Mouse (Mus musculus) heart, postnatal 0 days (tissue): Measurements from ENCODE around the gene Ap3b2. TPM values are rescaled to one million over a fixed set of nuclear protein-coding genes. Genes with fewer than 3 reads are reported as not detected.

Experiments used
- ATAC-seq: fragments of 200-750 bp; cut with Nextera tagmentation; 2 replicates; pipeline ENCODE4 v1.8.0; 2017; ENCODE audit warnings: low read depth, moderate number of reproducible peaks, moderate library complexity; ENCODE audit not compliant: insufficient read depth
- DNase-seq: peaks from one replicate; pipeline ENCODE4 v3.0.0-alpha.2; 2016; ENCODE audit warnings: low spot score
- H3K27ac ChIP-seq: fragments of 300-500 bp; sonication (generic); 2 replicates; pipeline ENCODE4 v1.5.1; 2014; ENCODE audit warnings: low read depth, mild to moderate bottlenecking
- H3K27me3 ChIP-seq: fragments of 300-500 bp; sonication (generic); 2 replicates; pipeline ENCODE4 v1.6.1; 2014; ENCODE audit warnings: low read length, mixed read lengths; ENCODE audit not compliant: control insufficient read depth, insufficient read depth
- H3K36me3 ChIP-seq: fragments of 300-500 bp; sonication (generic); replicated peaks from 2 replicates; pipeline ENCODE4 v1.6.1; 2014; ENCODE audit warnings: low read length, mixed read lengths; ENCODE audit not compliant: control insufficient read depth, insufficient read depth
- H3K4me1 ChIP-seq: fragments of 300-500 bp; sonication (generic); 2 replicates; pipeline ENCODE4 v1.6.1; 2014; ENCODE audit warnings: antibody characterized with exemption; ENCODE audit not compliant: control insufficient read depth, insufficient read depth
- H3K4me2 ChIP-seq: fragments of 300-500 bp; sonication (generic); 2 replicates; pipeline ENCODE4 v1.6.1; 2014; ENCODE audit warnings: low read depth, mild to moderate bottlenecking, low read length, moderate library complexity
- H3K4me3 ChIP-seq: fragments of 300-500 bp; sonication (generic); 2 replicates; pipeline ENCODE4 v1.5.1; 2014; ENCODE audit warnings: low read depth, low read length
- H3K9ac ChIP-seq: fragments of 300-500 bp; sonication (generic); replicated peaks from 2 replicates; pipeline ENCODE4 v1.6.1; 2014; ENCODE audit warnings: low read depth, low read length, mixed read lengths
- H3K9me3 ChIP-seq: fragments of 300-500 bp; sonication (generic); replicated peaks from 2 replicates; pipeline ENCODE4 v1.6.1; 2016; ENCODE audit warnings: low read length; ENCODE audit not compliant: control insufficient read depth
- CTCF ChIP-seq: IDR thresholded peaks from 2 replicates; pipeline ENCODE4 v1.5.1; 2016; ENCODE audit warnings: antibody characterized with exemption, control low read depth, low read depth
- EP300 ChIP-seq: IDR thresholded peaks from 2 replicates; pipeline ENCODE4 v1.6.1; 2016; ENCODE audit warnings: antibody characterized with exemption, low read depth
- whole genome bisulfite sequencing: fragments of 180-500 bp; shearing (Covaris S2); extraction: QIAGEN DNeasy Blood & Tissue Kit; methylation state at CpG from one replicate; pipeline ENCODE4 v1.1.7; 2014; 5-methylcytosine and 5-hydroxymethylcytosine counted together
- polyA plus RNA-seq: library from polyadenylated mRNA; unstranded; fragments of >200 nt; fragmentation: Nextera tagmentation; extraction: Ambion mirVana; gene quantifications from 2 replicates; pipeline ENCODE4 v1.2.1, GENCODE M21; 2015
- total RNA-seq: library from RNA; depleted of rRNA; stranded (reverse); fragments of >200 nt; gene quantifications from 2 replicates; pipeline ENCODE4 v1.2.3, GENCODE M21; 2014; ENCODE audit warnings: low replicate concordance

Gene Ap3b2
- total and polyA plus RNA-seq, 2 experiments from 2014 or later: 0.40 TPM; not detected in 1

- peak; percentile 95 for ATAC-seq
- peak overlapping the region; percentile 94 for H3K27ac ChIP-seq
- DNase-seq: peak; percentile 94
- peak overlapping the region; percentile 71 for H3K4me2 ChIP-seq
- H3K4me3 ChIP-seq: peak overlapping the region; percentile 67
- H3K9me3 ChIP-seq: no peaks in the 10 kb centered on the region
- H3K27me3 ChIP-seq: no peaks in the 10 kb centered on the region
- peak overlapping the region; percentile 57 for H3K9ac ChIP-seq
- under 1% methylated on average over 31 of the region's 31 CpGs for WGBS
- TF ChIP-seq CTCF: peak; percentile 41
- no peak for TF ChIP-seq EP300
- peaks cover 9% of the 10 kb centered on the region; the same call in 1 of the 2 replicates for H3K36me3 ChIP-seq
- peaks cover 15% of the 10 kb centered on the region for H3K4me1 ChIP-seq
Measured at GRCm38 (mm10) chr7:81523008-81523662, 29.4 kb upstream of the Ap3b2 start.

- TF ChIP-seq EP300: no peak
- 0 out of 2 replicates have a peak, but pooled peaks have one; percentile 8 for TF ChIP-seq CTCF
- no peaks in the 10 kb centered on the region for H3K4me1 ChIP-seq
- H3K9ac ChIP-seq: no peak overlapping the region
- ATAC-seq (no peak), DNase-seq (no peak)
- H3K36me3 ChIP-seq: no peaks in the 10 kb centered on the region
- no peaks in the 10 kb centered on the region for H3K27me3 ChIP-seq
- no peaks in the 10 kb centered on the region for H3K9me3 ChIP-seq
- no peak overlapping the region for H3K4me2 ChIP-seq
- H3K27ac ChIP-seq: no peak overlapping the region
- H3K4me3 ChIP-seq: no peak overlapping the region
- WGBS: 59% methylated on average over 6 of the region's 6 CpGs
Measured at GRCm38 (mm10) chr7:81516154-81517030, 22.7 kb upstream of the Ap3b2 start.

GRCm38 (mm10) chr7:81514906-81515590 lies 21.3 kb upstream of the Ap3b2 start:
- no peaks in the 10 kb centered on the region for H3K4me1 ChIP-seq
- H3K4me2 ChIP-seq: no peak overlapping the region
- DNase-seq (no peak), ATAC-seq (no peak)
- no peak overlapping the region for H3K27ac ChIP-seq
- no peak overlapping the region for H3K9ac ChIP-seq
- 47% methylated on average over 13 of the region's 13 CpGs for WGBS
- H3K27me3 ChIP-seq: no peaks in the 10 kb centered on the region
- TF ChIP-seq CTCF (no peak), EP300 (no peak)
- H3K36me3 ChIP-seq: no peaks in the 10 kb centered on the region
- H3K9me3 ChIP-seq: no peaks in the 10 kb centered on the region
- H3K4me3 ChIP-seq: no peak overlapping the region

- DNase-seq (no peak), ATAC-seq (no peak)
- Histone ChIP-seq H3K36me3 (no peaks in the 10 kb centered on the region), H3K4me1 (no peaks in the 10 kb centered on the region), H3K9me3 (no peaks in the 10 kb centered on the region), H3K27me3 (0 out of 2 replicates have a peak, but pooled peaks cover 4% of the 10 kb centered on the region), H3K4me3 (no peak overlapping the region), H3K27ac (no peak overlapping the region), H3K4me2 (no peak overlapping the region), H3K9ac (no peak overlapping the region)
- TF ChIP-seq EP300 (no peak), CTCF (no peak)
- 69% methylated on average over 2 of the region's 2 CpGs for WGBS
Measured at GRCm38 (mm10) chr7:81501050-81501449, 7.3 kb upstream of the Ap3b2 start.

GRCm38 (mm10) chr7:81498181-81498580 lies 4.5 kb upstream of the Ap3b2 start, which contains the start of gene BC048679:
Gene BC048679, minus strand, starts transcription at chr7:81498281.
- Histone ChIP-seq H3K9ac (no peak within 1 kb of the TSS), H3K9me3 (no peaks in the 10 kb centered on the region), H3K4me2 (no peak within 1 kb of the TSS), H3K27ac (no peak within 1 kb of the TSS), H3K27me3 (peaks cover 23% of the 10 kb centered on the region), H3K4me3 (no peak within 1 kb of the TSS), H3K4me1 (no peaks in the 10 kb centered on the region), H3K36me3 (no peaks in the 10 kb centered on the region)
- no peak for DNase-seq
- 40% methylated on average over 7 of the region's 7 CpGs for WGBS
- no peak for TF ChIP-seq CTCF
- TF ChIP-seq EP300: no peak
- no peak for ATAC-seq
